Mouse (Mus musculus) heart, adult 2 months (tissue): Measurements from ENCODE around the gene Plxnc1. TPM values are rescaled to one million over a fixed set of nuclear protein-coding genes. Genes with fewer than 3 reads are reported as not detected.

Experiments
- DNase-seq, 2 experiments: peaks; one replicate each; pipeline ENCODE4 v3.0.0; 2021
- H3K27ac ChIP-seq: fragments of 200-600 bp; 2 replicates; pipeline ENCODE4 v1.8.1; 2022
- H3K27me3 ChIP-seq: fragments of 200-500 bp; 2 replicates; pipeline ENCODE4 v1.6.1; 2012; ENCODE audit warnings: mild to moderate bottlenecking, low read length, inconsistent platforms, mixed read lengths; ENCODE audit not compliant: control insufficient read depth, insufficient read depth
- H3K36me3 ChIP-seq: fragments of 200-500 bp; 2 replicates; pipeline ENCODE4 v1.6.1; 2012; ENCODE audit warnings: low read length, inconsistent platforms; ENCODE audit not compliant: control insufficient read depth, insufficient read depth
- H3K4me1 ChIP-seq: fragments of 200-500 bp; 2 replicates; pipeline ENCODE4 v1.6.1; 2011; ENCODE audit warnings: low read length; ENCODE audit not compliant: control insufficient read depth, insufficient read depth
- H3K4me3 ChIP-seq: fragments of 200-600 bp; 2 replicates; pipeline ENCODE4 v1.8.1; 2022
- H3K79me2 ChIP-seq: fragments of 200-500 bp; replicated peaks from 2 replicates; pipeline ENCODE4 v1.6.1; 2012; ENCODE audit warnings: mild to moderate bottlenecking, inconsistent platforms, low read length, moderate library complexity, mixed read lengths; ENCODE audit not compliant: control insufficient read depth, insufficient read depth
- H3K9ac ChIP-seq: fragments of 200-500 bp; 2 replicates; pipeline ENCODE4 v1.6.1; 2012; ENCODE audit warnings: low read depth, mild to moderate bottlenecking, control low read depth, inconsistent platforms, low read length, mixed read lengths
- CTCF ChIP-seq: fragments of 200-600 bp; IDR thresholded peaks from 2 replicates; pipeline ENCODE4 v1.8.1; 2022; ENCODE audit warnings: antibody characterized with exemption, mild to moderate bottlenecking, moderate library complexity
- EP300 ChIP-seq: fragments of 200-500 bp; IDR thresholded peaks from 2 replicates; pipeline ENCODE4 v1.6.1; 2011; ENCODE audit warnings: low read depth, low read length, control low read depth; ENCODE audit not compliant: insufficient read depth
- POLR2A ChIP-seq: fragments of 200-500 bp; IDR thresholded peaks from 2 replicates; pipeline ENCODE4 v1.6.1; 2011; ENCODE audit warnings: mild to moderate bottlenecking, low read depth, low read length, control low read depth; ENCODE audit not compliant: insufficient read depth
- WGBS: fragments of 180-500 bp; shearing (Covaris S2); methylation state at CpG from one replicate; pipeline ENCODE4 v1.1.7; 2018; 5-methylcytosine and 5-hydroxymethylcytosine counted together
- intact Hi-C: fragments of 180-260 bp; cut with DNase I; formaldehyde crosslinking; loops from one replicate; pipeline ENCODE4 v1.15.1; 2025
- polyA plus RNA-seq: library from polyadenylated mRNA; depleted of rRNA; stranded (reverse); fragments of >200 nt; gene quantifications from 2 replicates; pipeline ENCODE4 v1.2.3, GENCODE M21; 2012
- total RNA-seq, 2 experiments: library from RNA; stranded (reverse); gene quantifications; 2 replicates each; pipeline ENCODE4 v1.2.3; 2021

Gene Plxnc1
- total and polyA plus RNA-seq, 3 experiments = 0.84 to 2.3 (median 2.0) TPM

DNA sequence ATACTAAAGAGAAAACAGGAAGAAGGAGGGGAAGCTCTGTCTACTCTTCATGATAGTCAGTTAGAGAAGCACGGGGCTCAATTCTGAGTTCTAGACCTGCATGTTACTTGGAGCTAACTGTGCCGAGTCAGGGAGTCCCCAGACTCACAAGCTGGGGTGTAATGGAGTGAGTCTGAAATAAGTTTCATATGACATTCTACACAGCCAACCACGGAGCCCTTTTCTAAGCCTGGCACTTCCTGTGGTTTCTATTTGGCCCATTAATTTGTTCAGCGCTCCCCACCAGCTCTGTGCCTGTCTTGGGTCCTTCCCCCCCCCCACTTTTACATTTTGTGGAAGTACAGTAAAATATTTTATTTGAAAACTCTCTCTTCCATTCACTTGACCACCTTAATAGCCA, 27.3 kb downstream of the Plxnc1 start:
- DNase-seq = no peak
- intact Hi-C loops = no loop called here
- H3K4me1 ChIP-seq = no peaks in the 10 kb centered on the region
- no peaks in the 10 kb centered on the region for H3K36me3 ChIP-seq
- TF ChIP-seq CTCF = no peak
- no peak for TF ChIP-seq POLR2A
- no peak for TF ChIP-seq EP300
- no peaks in the 10 kb centered on the region for H3K79me2 ChIP-seq
- H3K4me3 ChIP-seq = no peak overlapping the region
- H3K9ac ChIP-seq = no peak overlapping the region
- H3K27me3 ChIP-seq = no peaks in the 10 kb centered on the region
- H3K27ac ChIP-seq = no peak overlapping the region
- 65% methylated on average over 4 of the region's 4 CpGs for WGBS

GRCm38 (mm10) chr10:94916610-94917009, 28.0 kb downstream of the Plxnc1 start:
- Histone ChIP-seq H3K27me3 (no peaks in the 10 kb centered on the region), H3K4me3 (no peak overlapping the region), H3K4me1 (no peaks in the 10 kb centered on the region), H3K36me3 (no peaks in the 10 kb centered on the region), H3K27ac (no peak overlapping the region), H3K79me2 (no peaks in the 10 kb centered on the region), H3K9ac (no peak overlapping the region)
- intact Hi-C loops = no loop called here
- WGBS = 86% methylated on average over 7 of the region's 7 CpGs
- DNase-seq = no peak
- TF ChIP-seq EP300 = no peak
- no peak for TF ChIP-seq POLR2A
- no peak for TF ChIP-seq CTCF

- Histone ChIP-seq H3K4me1 (no peaks in the 10 kb centered on the region), H3K79me2 (no peaks in the 10 kb centered on the region), H3K27ac (no peak overlapping the region), H3K36me3 (no peaks in the 10 kb centered on the region), H3K4me3 (no peak overlapping the region), H3K9ac (no peak overlapping the region), H3K27me3 (no peaks in the 10 kb centered on the region)
- intact Hi-C loops = no loop called here
- DNase-seq = no peak
- 76% methylated on average over 6 of the region's 6 CpGs for WGBS
- TF ChIP-seq EP300 = no peak
Observed at GRCm38 (mm10) chr10:94915746-94916145, 28.9 kb downstream of the Plxnc1 start.

- intact Hi-C loops = no loop called here
- Histone ChIP-seq H3K4me3 (no peak overlapping the region), H3K36me3 (no peaks in the 10 kb centered on the region), H3K27ac (no peak overlapping the region), H3K79me2 (no peaks in the 10 kb centered on the region), H3K4me1 (no peaks in the 10 kb centered on the region), H3K27me3 (no peaks in the 10 kb centered on the region), H3K9ac (no peak overlapping the region)
- DNase-seq = no peak
- no peak for TF ChIP-seq EP300
- no peak for TF ChIP-seq CTCF
- no peak for TF ChIP-seq POLR2A
- 92% methylated on average over 11 of the region's 11 CpGs for WGBS
Observed at GRCm38 (mm10) chr10:94914081-94914480, 30.6 kb downstream of the Plxnc1 start.

- DNase-seq = no peak
- no peaks in the 10 kb centered on the region for H3K79me2 ChIP-seq
- no peaks in the 10 kb centered on the region for H3K27me3 ChIP-seq
- WGBS = 51% methylated on average over 5 of the region's 5 CpGs
- H3K4me1 ChIP-seq = no peaks in the 10 kb centered on the region
- no peak overlapping the region for H3K27ac ChIP-seq
- H3K9ac ChIP-seq = no peak overlapping the region
- no peaks in the 10 kb centered on the region for H3K36me3 ChIP-seq
- H3K4me3 ChIP-seq = no peak overlapping the region
- TF ChIP-seq CTCF = no peak
- TF ChIP-seq EP300 = no peak
- no peak for TF ChIP-seq POLR2A
- intact Hi-C loops = no loop called here
Observed at GRCm38 (mm10) chr10:94913336-94913739, 31.3 kb downstream of the Plxnc1 start.

- WGBS = 95% methylated on average over 1 of the region's 1 CpGs
- no peaks in the 10 kb centered on the region for H3K79me2 ChIP-seq
- H3K27me3 ChIP-seq = no peaks in the 10 kb centered on the region
- H3K9ac ChIP-seq = no peak overlapping the region
- H3K36me3 ChIP-seq = no peaks in the 10 kb centered on the region
- no peak overlapping the region for H3K4me3 ChIP-seq
- no peak overlapping the region for H3K27ac ChIP-seq
- DNase-seq = no peak
- intact Hi-C loops = no loop called here
- TF ChIP-seq POLR2A (no peak), EP300 (no peak), CTCF (no peak)
- no peaks in the 10 kb centered on the region for H3K4me1 ChIP-seq
Observed at GRCm38 (mm10) chr10:94912551-94912950, 32.1 kb downstream of the Plxnc1 start.

DNA sequence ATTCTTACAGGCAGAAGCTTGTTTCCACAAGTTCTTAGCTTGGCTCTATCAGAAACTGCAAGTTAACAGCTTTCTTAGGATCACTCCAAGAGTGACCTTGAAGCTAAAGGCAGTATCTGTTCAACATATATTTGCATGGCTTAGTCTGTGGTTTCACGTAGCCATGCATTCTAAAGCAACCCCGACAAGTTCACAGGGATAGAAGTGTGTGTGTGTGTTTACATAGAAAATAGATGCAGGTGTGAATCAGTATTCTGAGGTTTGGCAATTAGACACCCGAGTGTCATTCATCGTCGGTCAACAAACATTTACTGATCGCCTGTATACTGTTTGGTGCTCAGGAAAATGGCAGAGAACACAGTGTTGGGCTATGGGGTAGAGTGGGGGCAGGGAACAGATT, 33.5 kb downstream of the Plxnc1 start:
- DNase-seq = no peak
- no peak overlapping the region for H3K27ac ChIP-seq
- 95% methylated on average over 6 of the region's 6 CpGs for WGBS
- no peaks in the 10 kb centered on the region for H3K4me1 ChIP-seq
- H3K9ac ChIP-seq = no peak overlapping the region
- no peaks in the 10 kb centered on the region for H3K27me3 ChIP-seq
- no peak overlapping the region for H3K4me3 ChIP-seq
- H3K79me2 ChIP-seq = no peaks in the 10 kb centered on the region
- H3K36me3 ChIP-seq = no peaks in the 10 kb centered on the region
- TF ChIP-seq POLR2A = no peak
- no peak for TF ChIP-seq CTCF
- no peak for TF ChIP-seq EP300
- intact Hi-C loops = no loop called here
